Mouse (Mus musculus) erythroblast, embryonic 14.5 days (primary cell): ENCODE measurements around the gene Prkch.

Source experiments
- GATA1 ChIP-seq: IDR thresholded peaks from 2 replicates; pipeline ENCODE4 v1.6.1; 2012; ENCODE audit warnings: low read length, inconsistent platforms, mixed read lengths
- TAL1 ChIP-seq: IDR thresholded peaks from 3 replicates; pipeline ENCODE4 v1.6.1; 2012; ENCODE audit warnings: low read length, inconsistent platforms, mixed read lengths

- TF ChIP-seq GATA1 (no peak), TAL1 (no peak)
Measured at GRCm38 (mm10) chr12:73584610-73585240, at the start of gene Prkch.
